Mouse (Mus musculus) embryonic facial prominence, embryonic 11.5 days (tissue): ENCODE measurements at regions not wholly inside any gene's neighbourhood (a gene's known extent, or its start where the extent isn't known, plus 50 kb on each side); places are given as distances from the start of the nearest gene placed in this dataset.

Experiments used
- ATAC-seq: fragments of 200-750 bp; cut with Nextera tagmentation; replicated peaks from 2 replicates; pipeline ENCODE4 v1.8.0; 2017; ENCODE audit warnings: low read depth; ENCODE audit not compliant: insufficient number of reproducible peaks, low FRiP score, low TSS enrichment
- DNase-seq: peaks from one replicate; pipeline ENCODE4 v3.0.0-alpha.2; 2015; ENCODE audit warnings: low spot score
- H3K27ac ChIP-seq: fragments of 300-500 bp; sonication (generic); replicated peaks from 2 replicates; pipeline ENCODE4 v1.5.1; 2014; ENCODE audit warnings: mild to moderate bottlenecking, low read depth, low read length, control low read depth
- H3K27me3 ChIP-seq: fragments of 300-500 bp; sonication (generic); 2 replicates; pipeline ENCODE4 v1.6.1; 2014; ENCODE audit warnings: mild to moderate bottlenecking, low read length, moderate library complexity, mixed read lengths; ENCODE audit not compliant: control insufficient read depth, insufficient read depth
- H3K36me3 ChIP-seq: fragments of 300-500 bp; sonication (generic); replicated peaks from 2 replicates; pipeline ENCODE4 v1.6.1; 2014; ENCODE audit warnings: low read depth, mild to moderate bottlenecking, low read length, moderate library complexity, mixed read lengths; ENCODE audit not compliant: control insufficient read depth, insufficient read depth
- H3K4me1 ChIP-seq: fragments of 300-500 bp; sonication (generic); 2 replicates; pipeline ENCODE4 v1.6.1; 2014; ENCODE audit warnings: low read length, mixed read lengths; ENCODE audit not compliant: control insufficient read depth, insufficient read depth
- H3K4me2 ChIP-seq: fragments of 300-500 bp; sonication (generic); 2 replicates; pipeline ENCODE4 v1.6.1; 2014; ENCODE audit warnings: low read depth, mild to moderate bottlenecking, control low read depth, low read length, moderate library complexity
- H3K4me3 ChIP-seq: fragments of 300-500 bp; sonication (generic); 2 replicates; pipeline ENCODE4 v1.5.1; 2014; ENCODE audit warnings: low read depth, low read length, control low read depth
- H3K9ac ChIP-seq: fragments of 300-500 bp; sonication (generic); replicated peaks from 2 replicates; pipeline ENCODE4 v1.6.1; 2014; ENCODE audit warnings: mild to moderate bottlenecking, control low read depth, low read length
- H3K9me3 ChIP-seq: fragments of 300-500 bp; sonication (generic); replicated peaks from 2 replicates; pipeline ENCODE4 v1.6.1; 2016; ENCODE audit warnings: mild to moderate bottlenecking, low read length, inconsistent platforms, mixed read lengths; ENCODE audit not compliant: control insufficient read depth
- WGBS: fragments of 180-500 bp; shearing (Covaris S2); extraction: QIAGEN DNeasy Blood & Tissue Kit; methylation state at CpG from one replicate; pipeline ENCODE4 v1.1.7; 2014; 5-methylcytosine and 5-hydroxymethylcytosine counted together

- H3K9ac ChIP-seq, result no peak overlapping the region
- H3K27me3 ChIP-seq, result no peaks in the 10 kb centered on the region
- DNase-seq (no peak), ATAC-seq (no peak)
- WGBS, result 93% methylated on average over 5 of the region's 5 CpGs
- H3K9me3 ChIP-seq, result no peaks in the 10 kb centered on the region
- H3K4me2 ChIP-seq, result no peak overlapping the region
- H3K4me3 ChIP-seq, result no peak overlapping the region
- no peaks in the 10 kb centered on the region for H3K36me3 ChIP-seq
- H3K4me1 ChIP-seq, result no peaks in the 10 kb centered on the region
- H3K27ac ChIP-seq, result no peak overlapping the region
These were observed 312.9 kb downstream of the Klf5 start for GRCm38 (mm10) chr14:99611435-99611834.

- H3K9ac ChIP-seq, result no peak overlapping the region
- H3K4me3 ChIP-seq, result no peak overlapping the region
- no peaks in the 10 kb centered on the region for H3K9me3 ChIP-seq
- H3K36me3 ChIP-seq, result no peaks in the 10 kb centered on the region
- no peaks in the 10 kb centered on the region for H3K4me1 ChIP-seq
- H3K27me3 ChIP-seq, result no peaks in the 10 kb centered on the region
- no peak overlapping the region for H3K4me2 ChIP-seq
- ATAC-seq, result no peak
- no peak for DNase-seq
- WGBS, result 90% methylated on average over 3 of the region's 3 CpGs
- H3K27ac ChIP-seq, result no peak overlapping the region
These were observed 313.6 kb downstream of the Klf5 start for GRCm38 (mm10) chr14:99612114-99612513.

- no peaks in the 10 kb centered on the region for H3K9me3 ChIP-seq
- H3K36me3 ChIP-seq, result no peaks in the 10 kb centered on the region
- ATAC-seq, result no peak
- H3K9ac ChIP-seq, result no peak overlapping the region
- 90% methylated on average over 3 of the region's 3 CpGs for WGBS
- no peaks in the 10 kb centered on the region for H3K27me3 ChIP-seq
- DNase-seq, result no peak
- no peaks in the 10 kb centered on the region for H3K4me1 ChIP-seq
- H3K4me3 ChIP-seq, result no peak overlapping the region
- no peak overlapping the region for H3K27ac ChIP-seq
- no peak overlapping the region for H3K4me2 ChIP-seq
These were observed 316.3 kb downstream of the Klf5 start for GRCm38 (mm10) chr14:99614748-99615147.

- Histone ChIP-seq H3K27ac (no peak overlapping the region), H3K4me2 (no peak overlapping the region), H3K4me1 (no peaks in the 10 kb centered on the region), H3K9ac (no peak overlapping the region), H3K27me3 (no peaks in the 10 kb centered on the region), H3K4me3 (no peak overlapping the region), H3K9me3 (no peaks in the 10 kb centered on the region), H3K36me3 (no peaks in the 10 kb centered on the region)
- no peak for DNase-seq
- no peak for ATAC-seq
- 69% methylated on average over 7 of the region's 7 CpGs for WGBS
These were observed 318.3 kb downstream of the Klf5 start for GRCm38 (mm10) chr14:99616655-99617335.

GRCm38 (mm10) chr14:99617374-99617773, 318.9 kb downstream of the Klf5 start:
- ATAC-seq, result no peak
- Histone ChIP-seq H3K9ac (no peak overlapping the region), H3K9me3 (no peaks in the 10 kb centered on the region), H3K27me3 (no peaks in the 10 kb centered on the region), H3K4me1 (no peaks in the 10 kb centered on the region), H3K4me2 (no peak overlapping the region), H3K27ac (no peak overlapping the region), H3K36me3 (no peaks in the 10 kb centered on the region), H3K4me3 (no peak overlapping the region)
- 81% methylated on average over 2 of the region's 2 CpGs for WGBS
- no peak for DNase-seq

- no peak for DNase-seq
- no peaks in the 10 kb centered on the region for H3K27me3 ChIP-seq
- WGBS, result 85% methylated on average over 3 of the region's 3 CpGs
- H3K9me3 ChIP-seq, result no peaks in the 10 kb centered on the region
- ATAC-seq, result no peak; the same call in 1 of the 2 replicates
- H3K36me3 ChIP-seq, result no peaks in the 10 kb centered on the region
- no peaks in the 10 kb centered on the region for H3K4me1 ChIP-seq
- no peak overlapping the region for H3K27ac ChIP-seq
- no peak overlapping the region for H3K9ac ChIP-seq
- no peak overlapping the region for H3K4me3 ChIP-seq
- H3K4me2 ChIP-seq, result no peak overlapping the region
These were observed 323.0 kb downstream of the Klf5 start for GRCm38 (mm10) chr14:99621538-99621937.

- H3K9ac ChIP-seq, result no peak overlapping the region
These were observed 326.2 kb downstream of the Klf5 start for GRCm38 (mm10) chr14:99624380-99625327.

GRCm38 (mm10) chr14:99627615-99628014, 329.1 kb downstream of the Klf5 start:
- no peaks in the 10 kb centered on the region for H3K9me3 ChIP-seq
- ATAC-seq (no peak), DNase-seq (no peak)
- no peaks in the 10 kb centered on the region for H3K27me3 ChIP-seq
- no peaks in the 10 kb centered on the region for H3K4me1 ChIP-seq
- H3K4me3 ChIP-seq, result no peak overlapping the region
- H3K36me3 ChIP-seq, result no peaks in the 10 kb centered on the region
- WGBS, result 87% methylated on average over 1 of the region's 1 CpGs
- H3K4me2 ChIP-seq, result no peak overlapping the region
- H3K9ac ChIP-seq, result no peak overlapping the region
- no peak overlapping the region for H3K27ac ChIP-seq

More at GRCm38 (mm10) chr14:99624380-99625327, 326.2 kb downstream of the Klf5 start:
- DNase-seq, result no peak
- Histone ChIP-seq H3K4me2 (no peak overlapping the region), H3K27me3 (no peaks in the 10 kb centered on the region), H3K27ac (no peak overlapping the region), H3K9me3 (no peaks in the 10 kb centered on the region), H3K36me3 (no peaks in the 10 kb centered on the region), H3K4me3 (no peak overlapping the region), H3K4me1 (no peaks in the 10 kb centered on the region)
- 85% methylated on average over 10 of the region's 10 CpGs for WGBS
- no peak for ATAC-seq
